Mouse (Mus musculus): Measurements from ENCODE around the gene Ndufa4l2.

Gene Ndufa4l2

GRCm38 (mm10) chr10:127526048-127526447 lies 11.3 kb downstream of the Ndufa4l2 start:
- DNase-seq (ENCODE audit: low spot score in 2 of 2) = no peak

- DNase-seq (ENCODE audit: low spot score in 2 of 2) = no peak
Measured at GRCm38 (mm10) chr10:127526681-127527080, 11.9 kb downstream of the Ndufa4l2 start.

GRCm38 (mm10) chr10:127527481-127527880 lies 12.7 kb downstream of the Ndufa4l2 start:
- DNase-seq (ENCODE audit: low spot score in 2 of 2) = no peak

GRCm38 (mm10) chr10:127530945-127531344 lies 16.2 kb downstream of the Ndufa4l2 start:
- DNase-seq (ENCODE audit: low spot score in 2 of 2) = no peak

- DNase-seq (ENCODE audit: low spot score in 2 of 2) = no peak
Measured at GRCm38 (mm10) chr10:127531548-127531947, 16.8 kb downstream of the Ndufa4l2 start.

GRCm38 (mm10) chr10:127534036-127534928 lies 19.5 kb downstream of the Ndufa4l2 start, which contains the start of gene Nxph4:
Nxph4 (minus strand) TSS chr10:127534559.
- DNase-seq (ENCODE audit: low spot score in 2 of 2) = peak in 1 of 2 experiments; percentile 22

- no peak for DNase-seq (ENCODE audit: low spot score in 2 of 2)
Measured at GRCm38 (mm10) chr10:127534929-127535384, 20.2 kb downstream of the Ndufa4l2 start.

GRCm38 (mm10) chr10:127536586-127537314 lies 22.0 kb downstream of the Ndufa4l2 start:
- DNase-seq (ENCODE audit: low spot score in 2 of 2) = peak in 1 of 2 experiments; percentile 32

- peak; percentile 56 to 57 for DNase-seq (ENCODE audit: low spot score in 2 of 2)
Measured at GRCm38 (mm10) chr10:127537854-127538583, 23.3 kb downstream of the Ndufa4l2 start.

- no peak for DNase-seq (ENCODE audit: low spot score in 2 of 2)
Measured at GRCm38 (mm10) chr10:127541510-127541909, 26.7 kb downstream of the Ndufa4l2 start.

- no peak for DNase-seq (ENCODE audit: low spot score in 2 of 2)
Measured at GRCm38 (mm10) chr10:127542084-127542483, 27.3 kb downstream of the Ndufa4l2 start.

GRCm38 (mm10) chr10:127542720-127543119 lies 28.0 kb downstream of the Ndufa4l2 start:
- no peak for DNase-seq (ENCODE audit: low spot score in 2 of 2)

GRCm38 (mm10) chr10:127543916-127544315 lies 29.1 kb downstream of the Ndufa4l2 start:
- no peak for DNase-seq (ENCODE audit: low spot score in 2 of 2)

GRCm38 (mm10) chr10:127544375-127544774 lies 29.6 kb downstream of the Ndufa4l2 start:
- no peak for DNase-seq (ENCODE audit: low spot score in 2 of 2)

- no peak for DNase-seq (ENCODE audit: low spot score in 2 of 2)
Measured at GRCm38 (mm10) chr10:127546505-127546904, 31.7 kb downstream of the Ndufa4l2 start.

- DNase-seq (ENCODE audit: low spot score in 2 of 2) = no peak
Measured at GRCm38 (mm10) chr10:127548236-127548635, 33.5 kb downstream of the Ndufa4l2 start.

- no peak for DNase-seq (ENCODE audit: low spot score in 2 of 2)
Measured at GRCm38 (mm10) chr10:127549892-127550291, 35.1 kb downstream of the Ndufa4l2 start.

GRCm38 (mm10) chr10:127555703-127556102 lies 40.9 kb downstream of the Ndufa4l2 start:
- no peak for DNase-seq (ENCODE audit: low spot score in 2 of 2)

GRCm38 (mm10) chr10:127557397-127557796 lies 42.6 kb downstream of the Ndufa4l2 start:
- DNase-seq (ENCODE audit: low spot score in 2 of 2) = no peak

GRCm38 (mm10) chr10:127561145-127561544 lies 46.4 kb downstream of the Ndufa4l2 start:
- DNase-seq (ENCODE audit: low spot score in 2 of 2) = no peak

GRCm38 (mm10) chr10:127563840-127564239 lies 49.1 kb downstream of the Ndufa4l2 start:
- DNase-seq (ENCODE audit: low spot score in 2 of 2) = no peak

- no peak for DNase-seq (ENCODE audit: low spot score in 2 of 2)
Measured at GRCm38 (mm10) chr10:127564301-127564700, 49.5 kb downstream of the Ndufa4l2 start.

Measured in spleen, postnatal 36 days (tissue).